Mouse (Mus musculus) stomach, embryonic 16.5 days (tissue): ENCODE results near the gene Pex16. TPM values are rescaled to one million over a fixed set of nuclear protein-coding genes. Genes with fewer than 3 reads are reported as not detected.

Experiments used
- ATAC-seq: fragments of 200-750 bp; cut with Nextera tagmentation; 2 replicates; pipeline ENCODE4 v1.8.0; 2017; ENCODE audit warnings: moderate number of reproducible peaks, moderate TSS enrichment; ENCODE audit not compliant: insufficient read depth, low FRiP score
- H3K27ac ChIP-seq: fragments of 300-500 bp; sonication (generic); 2 replicates; pipeline ENCODE4 v1.5.1; 2014; ENCODE audit warnings: low read length
- H3K27me3 ChIP-seq: fragments of 300-500 bp; sonication (generic); 2 replicates; pipeline ENCODE4 v1.6.1; 2014; ENCODE audit warnings: low read length, control low read depth, mixed read lengths; ENCODE audit not compliant: control insufficient read depth, insufficient read depth
- H3K36me3 ChIP-seq: fragments of 300-500 bp; sonication (generic); 2 replicates; pipeline ENCODE4 v1.6.1; 2014; ENCODE audit warnings: low read length; ENCODE audit not compliant: control insufficient read depth, insufficient read depth
- H3K4me1 ChIP-seq: fragments of 300-500 bp; sonication (generic); 2 replicates; pipeline ENCODE4 v1.6.1; 2014; ENCODE audit warnings: low read length, control low read depth, mixed read lengths; ENCODE audit not compliant: control insufficient read depth, insufficient read depth
- H3K4me2 ChIP-seq: fragments of 300-500 bp; sonication (generic); 2 replicates; pipeline ENCODE4 v1.6.1; 2014; ENCODE audit warnings: low read depth, low read length, mixed read lengths
- H3K4me3 ChIP-seq: fragments of 300-500 bp; sonication (generic); replicated peaks from 2 replicates; pipeline ENCODE4 v1.5.1; 2014; ENCODE audit warnings: mild to moderate bottlenecking, low read length
- H3K9ac ChIP-seq: fragments of 300-500 bp; sonication (generic); 2 replicates; pipeline ENCODE4 v1.6.1; 2014; ENCODE audit warnings: low read length
- H3K9me3 ChIP-seq: fragments of 300-500 bp; sonication (generic); replicated peaks from 2 replicates; pipeline ENCODE4 v1.6.1; 2016; ENCODE audit warnings: low read length, control low read depth; ENCODE audit not compliant: control insufficient read depth
- WGBS: fragments of 180-500 bp; shearing (Covaris S2); extraction: QIAGEN DNeasy Blood & Tissue Kit; methylation state at CpG from one replicate; pipeline ENCODE4 v1.1.7; 2014; 5-methylcytosine and 5-hydroxymethylcytosine counted together
- polyA plus RNA-seq: library from polyadenylated mRNA; unstranded; fragments of >200 nt; fragmentation: Nextera tagmentation; extraction: Ambion mirVana; gene quantifications from 2 replicates; pipeline ENCODE4 v1.2.1, GENCODE M21; 2015

The Pex16 gene
- polyA plus RNA-seq, 1 experiment from 2014 or later: 27.8 TPM

GRCm38 (mm10) chr2:92347191-92347590 is 27.3 kb upstream of the Pex16 start:
- Histone ChIP-seq H3K4me3 (no peak overlapping the region), H3K36me3 (0 out of 2 replicates have a peak, but pooled peaks cover 5% of the 10 kb centered on the region), H3K9me3 (no peaks in the 10 kb centered on the region), H3K9ac (no peak overlapping the region), H3K4me2 (no peak overlapping the region), H3K4me1 (no peaks in the 10 kb centered on the region), H3K27ac (no peak overlapping the region), H3K27me3 (no peaks in the 10 kb centered on the region)
- ATAC-seq: no peak
- WGBS: 84% methylated on average over 2 of the region's 2 CpGs

GRCm38 (mm10) chr2:92349589-92350425 is 24.7 kb upstream of the Pex16 start:
- Histone ChIP-seq H3K4me3 (no peak overlapping the region), H3K27ac (no peak overlapping the region), H3K9me3 (no peaks in the 10 kb centered on the region), H3K9ac (no peak overlapping the region), H3K4me1 (no peaks in the 10 kb centered on the region), H3K4me2 (no peak overlapping the region), H3K27me3 (no peaks in the 10 kb centered on the region), H3K36me3 (0 out of 2 replicates have a peak, but pooled peaks cover 2% of the 10 kb centered on the region)
- ATAC-seq: no peak
- 57% methylated on average over 6 of the region's 6 CpGs for WGBS

- no peak overlapping the region for H3K4me3 ChIP-seq
- no peak overlapping the region for H3K27ac ChIP-seq
- ATAC-seq: no peak
- H3K36me3 ChIP-seq: no peaks in the 10 kb centered on the region
- H3K9me3 ChIP-seq: no peaks in the 10 kb centered on the region
- no peaks in the 10 kb centered on the region for H3K4me1 ChIP-seq
- H3K4me2 ChIP-seq: no peak overlapping the region
- H3K9ac ChIP-seq: no peak overlapping the region
- H3K27me3 ChIP-seq: no peaks in the 10 kb centered on the region
- WGBS: 45% methylated on average over 5 of the region's 5 CpGs
Observed at GRCm38 (mm10) chr2:92350686-92351085, 23.8 kb upstream of the Pex16 start.

- no peaks in the 10 kb centered on the region for H3K27me3 ChIP-seq
- H3K27ac ChIP-seq: no peak overlapping the region
- H3K4me3 ChIP-seq: no peak overlapping the region
- H3K36me3 ChIP-seq: 0 out of 2 replicates have a peak, but pooled peaks cover 14% of the 10 kb centered on the region
- ATAC-seq: no peak
- H3K4me1 ChIP-seq: no peaks in the 10 kb centered on the region
- H3K9ac ChIP-seq: no peak overlapping the region
- 90% methylated on average over 5 of the region's 5 CpGs for WGBS
- no peaks in the 10 kb centered on the region for H3K9me3 ChIP-seq
- H3K4me2 ChIP-seq: no peak overlapping the region
Observed at GRCm38 (mm10) chr2:92353402-92353801, 21.1 kb upstream of the Pex16 start.

GRCm38 (mm10) chr2:92354224-92354623 is 20.3 kb upstream of the Pex16 start:
- H3K36me3 ChIP-seq: 0 out of 2 replicates have a peak, but pooled peaks cover 14% of the 10 kb centered on the region

GRCm38 (mm10) chr2:92359301-92359700 is 15.2 kb upstream of the Pex16 start:
- H3K4me1 ChIP-seq: no peaks in the 10 kb centered on the region
- no peak for ATAC-seq
- H3K9ac ChIP-seq: no peak overlapping the region
- H3K4me3 ChIP-seq: no peak overlapping the region
- no peak overlapping the region for H3K27ac ChIP-seq
- H3K4me2 ChIP-seq: no peak overlapping the region
- H3K27me3 ChIP-seq: no peaks in the 10 kb centered on the region
- 88% methylated on average over 2 of the region's 2 CpGs for WGBS
- no peaks in the 10 kb centered on the region for H3K9me3 ChIP-seq
- H3K36me3 ChIP-seq: 0 out of 2 replicates have a peak, but pooled peaks cover 14% of the 10 kb centered on the region

More at GRCm38 (mm10) chr2:92354224-92354623, 20.3 kb upstream of the Pex16 start:
- Histone ChIP-seq H3K4me1 (no peaks in the 10 kb centered on the region), H3K9ac (no peak overlapping the region), H3K9me3 (no peaks in the 10 kb centered on the region), H3K4me3 (no peak overlapping the region), H3K27me3 (no peaks in the 10 kb centered on the region), H3K27ac (no peak overlapping the region), H3K4me2 (no peak overlapping the region)
- 57% methylated on average over 6 of the region's 6 CpGs for WGBS
- no peak for ATAC-seq

- whole genome bisulfite sequencing: 72% methylated on average over 25 of the region's 25 CpGs
- no peak overlapping the region for H3K9ac ChIP-seq
- 0 out of 2 replicates have a peak, but pooled peaks cover 14% of the 10 kb centered on the region for H3K36me3 ChIP-seq
- no peak for ATAC-seq
- H3K4me2 ChIP-seq: no peak overlapping the region
- no peak overlapping the region for H3K4me3 ChIP-seq
- no peaks in the 10 kb centered on the region for H3K9me3 ChIP-seq
- no peaks in the 10 kb centered on the region for H3K27me3 ChIP-seq
- no peaks in the 10 kb centered on the region for H3K4me1 ChIP-seq
- H3K27ac ChIP-seq: peak overlapping the region; percentile 34; the same call in 1 of the 2 replicates
Observed at GRCm38 (mm10) chr2:92360186-92360823, 14.2 kb upstream of the Pex16 start.

- H3K4me3 ChIP-seq: no peak overlapping the region
- H3K9ac ChIP-seq: no peak overlapping the region
- ATAC-seq: peak; percentile 44; the same call in 1 of the 2 replicates
- H3K4me2 ChIP-seq: no peak overlapping the region
- H3K27ac ChIP-seq: no peak overlapping the region; the same call in 1 of the 2 replicates
- no peaks in the 10 kb centered on the region for H3K27me3 ChIP-seq
- 0 out of 2 replicates have a peak, but pooled peaks cover 14% of the 10 kb centered on the region for H3K36me3 ChIP-seq
- WGBS: 29% methylated on average over 12 of the region's 12 CpGs
- H3K4me1 ChIP-seq: no peaks in the 10 kb centered on the region
- H3K9me3 ChIP-seq: no peaks in the 10 kb centered on the region
Observed at GRCm38 (mm10) chr2:92360893-92361292, 13.6 kb upstream of the Pex16 start.

- Histone ChIP-seq H3K27ac (no peak overlapping the region), H3K9me3 (no peaks in the 10 kb centered on the region), H3K4me2 (no peak overlapping the region), H3K4me3 (no peak overlapping the region), H3K4me1 (no peaks in the 10 kb centered on the region), H3K36me3 (0 out of 2 replicates have a peak, but pooled peaks cover 13% of the 10 kb centered on the region), H3K27me3 (no peaks in the 10 kb centered on the region), H3K9ac (no peak overlapping the region)
- WGBS: 89% methylated on average over 8 of the region's 8 CpGs
- ATAC-seq: no peak
Observed at GRCm38 (mm10) chr2:92361795-92362194, 12.7 kb upstream of the Pex16 start.
